Mouse (Mus musculus): ENCODE measurements around the gene Syt3.

Gene Syt3

DNA sequence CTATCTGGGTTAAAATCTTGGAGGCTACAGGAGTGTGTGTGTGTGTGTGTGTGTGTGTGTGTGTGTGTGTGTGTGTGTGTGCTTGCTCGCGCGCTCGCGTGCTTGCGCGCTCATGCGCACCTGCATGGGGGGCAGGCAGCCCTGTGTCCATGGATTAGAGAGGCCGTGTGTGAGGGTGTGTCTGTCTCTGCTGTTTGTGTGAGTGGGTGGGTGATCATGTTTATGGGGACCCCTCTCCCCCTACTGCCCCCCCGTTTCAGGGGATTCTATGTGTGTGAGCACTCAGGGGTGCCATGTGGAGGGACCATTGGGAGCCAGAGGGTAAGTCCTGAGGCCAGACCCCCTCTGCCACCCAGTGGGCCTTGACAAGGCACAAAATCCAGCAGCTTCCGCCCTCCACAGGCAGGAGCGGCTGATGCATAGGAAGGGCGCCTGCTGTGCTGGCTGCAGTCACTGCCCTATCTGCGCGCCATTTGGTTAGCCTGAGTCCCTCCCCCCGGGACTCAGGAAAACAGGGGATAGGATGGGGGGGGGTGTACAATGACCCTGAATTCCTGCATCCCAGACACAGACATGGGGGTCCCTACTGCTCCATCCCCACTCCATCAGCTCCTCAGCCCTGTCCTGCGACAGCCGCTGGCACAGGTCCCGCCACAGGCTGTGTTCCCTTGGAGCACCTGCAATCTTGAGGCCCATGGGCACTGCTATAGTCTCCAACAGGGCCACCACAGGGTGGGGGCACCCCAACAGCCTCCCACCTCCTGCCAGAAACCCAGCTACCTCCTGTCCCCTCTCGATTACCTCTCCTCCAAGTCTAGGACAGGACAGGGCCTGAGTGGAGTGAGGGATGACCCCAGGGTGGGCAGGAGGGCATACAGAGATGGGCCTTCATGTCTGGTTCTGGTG is 59.6 kb downstream of the Syt3 start:
- DNase-seq (ENCODE audit: low read depth, low spot score) = peak; percentile 92

DNA sequence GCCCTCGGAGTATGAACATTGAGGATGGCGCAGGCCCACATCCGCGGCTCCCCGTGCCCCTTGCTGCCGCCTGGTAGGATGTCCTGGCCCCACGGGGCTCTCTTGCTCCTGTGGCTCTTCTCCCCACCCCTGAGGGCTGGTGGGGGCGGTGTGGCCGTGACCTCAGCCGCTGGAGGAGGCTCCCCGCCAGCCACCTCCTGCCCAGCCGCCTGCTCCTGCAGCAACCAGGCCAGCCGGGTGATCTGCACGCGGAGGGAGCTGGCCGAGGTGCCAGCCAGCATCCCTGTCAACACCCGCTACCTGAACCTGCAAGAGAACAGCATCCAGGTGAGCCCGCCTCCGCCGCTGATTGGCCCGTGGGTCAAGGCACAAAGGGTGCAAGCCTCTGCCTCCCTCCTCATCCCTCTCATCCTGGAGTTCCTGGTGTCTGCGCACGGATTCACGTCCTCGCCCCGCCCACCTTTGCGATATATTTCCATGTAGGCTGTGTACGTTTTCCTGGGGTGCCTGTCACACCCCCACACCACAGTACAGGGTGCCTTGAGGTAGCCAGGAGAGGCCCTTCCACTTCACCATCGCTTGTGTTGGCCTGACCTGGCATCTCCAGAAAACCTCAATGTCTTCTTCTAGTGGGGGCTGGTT is 61.1 kb downstream of the Syt3 start:
- DNase-seq (ENCODE audit: low read depth, low spot score) = peak; percentile 49

- peak; percentile 79 for DNase-seq (ENCODE audit: low read depth, low spot score)
These were observed 61.6 kb downstream of the Syt3 start for GRCm38 (mm10) chr7:44445528-44445923.

GRCm38 (mm10) chr7:44446070-44446855 is 62.4 kb downstream of the Syt3 start:
- DNase-seq (ENCODE audit: low read depth, low spot score) = peak; percentile 72

Data from brain, adult 2 months (tissue).